Mouse (Mus musculus) right cerebral cortex, adult 2 months (tissue): ENCODE measurements around the gene Cyp4f39.
"Not testable (repeated sequence)": the region's sequence is repeated elsewhere in the genome, so short reads cannot be mapped to it uniquely, and the experiment has no call there.

Experiments
- DNase-seq, 2 experiments: peaks; one replicate each; pipeline ENCODE4 v3.0.0; 2021 to 2022; ENCODE audit warnings: low spot score in 2 of 2

The Cyp4f39 gene

GRCm38 (mm10) chr17:32472176-32472575, 19.7 kb downstream of the Cyp4f39 start:
- DNase-seq = no peak

GRCm38 (mm10) chr17:32474954-32475560, 22.5 kb downstream of the Cyp4f39 start:
- DNase-seq = no peak

- DNase-seq = no peak
Measured at GRCm38 (mm10) chr17:32477204-32477603, 24.7 kb downstream of the Cyp4f39 start.

GRCm38 (mm10) chr17:32478727-32479126, 26.2 kb downstream of the Cyp4f39 start:
- DNase-seq = no peak

GRCm38 (mm10) chr17:32479554-32480506, 27.3 kb downstream of the Cyp4f39 start:
- no peak for DNase-seq

GRCm38 (mm10) chr17:32481766-32482165, 29.2 kb downstream of the Cyp4f39 start:
- no peak for DNase-seq

- peak; percentile 51 to 54 for DNase-seq
Measured at GRCm38 (mm10) chr17:32483200-32483599, 30.7 kb downstream of the Cyp4f39 start.

- no peak for DNase-seq
Measured at GRCm38 (mm10) chr17:32492349-32492980, 39.9 kb downstream of the Cyp4f39 start.

- DNase-seq = peak; percentile 83 to 84
Measured at GRCm38 (mm10) chr17:32494601-32495000, 42.1 kb downstream of the Cyp4f39 start.

- not testable (repeated sequence) for DNase-seq
Measured at GRCm38 (mm10) chr17:32500511-32500910, 48.0 kb downstream of the Cyp4f39 start.

GRCm38 (mm10) chr17:32501051-32501450, 48.5 kb downstream of the Cyp4f39 start:
- no peak for DNase-seq

- DNase-seq = no peak
Measured at GRCm38 (mm10) chr17:32503111-32503510, 50.6 kb downstream of the Cyp4f39 start.

- peak in 1 of 2 experiments; percentile 12 for DNase-seq
Measured at GRCm38 (mm10) chr17:32505851-32506728, 53.6 kb downstream of the Cyp4f39 start, which contains the start of gene Cyp4f17. Cyp4f17 (plus strand) TSS chr17:32506050.

GRCm38 (mm10) chr17:32506729-32507245, 54.3 kb downstream of the Cyp4f39 start:
- DNase-seq = no peak

- DNase-seq = no peak
Measured at GRCm38 (mm10) chr17:32516126-32516525, 63.6 kb downstream of the Cyp4f39 start.

- no peak for DNase-seq
Measured at GRCm38 (mm10) chr17:32521981-32522380, 69.5 kb downstream of the Cyp4f39 start.

GRCm38 (mm10) chr17:32522386-32522785, 69.9 kb downstream of the Cyp4f39 start:
- DNase-seq = no peak

- DNase-seq = no peak
Measured at GRCm38 (mm10) chr17:32522816-32523215, 70.3 kb downstream of the Cyp4f39 start.

- no peak for DNase-seq
Measured at GRCm38 (mm10) chr17:32523895-32524294, 71.4 kb downstream of the Cyp4f39 start.

- DNase-seq = not testable (repeated sequence)
Measured at GRCm38 (mm10) chr17:32526341-32526740, 73.8 kb downstream of the Cyp4f39 start.

GRCm38 (mm10) chr17:32527748-32528147, 75.2 kb downstream of the Cyp4f39 start:
- no peak for DNase-seq
